Mouse (Mus musculus) bone marrow, adult 2 months (tissue): ENCODE measurements around the gene Bcr. TPM values are rescaled to one million over a fixed set of nuclear protein-coding genes. Genes with fewer than 3 reads are reported as not detected.

ENCODE experiments used
- H3K27ac ChIP-seq: fragments of 200-500 bp; 2 replicates; pipeline ENCODE4 v1.5.1; 2012; ENCODE audit warnings: low read depth, mild to moderate bottlenecking, control low read depth, inconsistent platforms, low read length; ENCODE audit not compliant: control insufficient read depth, poor library complexity, insufficient read depth
- H3K4me1 ChIP-seq: fragments of 200-500 bp; 2 replicates; pipeline ENCODE4 v1.6.1; 2011; ENCODE audit warnings: low read length; ENCODE audit not compliant: control insufficient read depth, insufficient read depth
- H3K4me3 ChIP-seq: fragments of 200-500 bp; replicated peaks from 2 replicates; pipeline ENCODE3; 2011; ENCODE audit warnings: mild to moderate bottlenecking, low read depth, low read length, control low read depth; ENCODE audit not compliant: control insufficient read depth
- CTCF ChIP-seq: fragments of 200-500 bp; IDR thresholded peaks from 2 replicates; pipeline ENCODE4 v1.5.1; 2011; ENCODE audit warnings: low read length, control low read depth; ENCODE audit not compliant: control insufficient read depth, insufficient read depth
- POLR2A ChIP-seq: fragments of 200-500 bp; IDR thresholded peaks from 2 replicates; pipeline ENCODE4 v1.6.1; 2011; ENCODE audit warnings: low read depth, mild to moderate bottlenecking, control low read depth, low read length, borderline replicate concordance; ENCODE audit not compliant: control insufficient read depth
- WGBS: fragments of 180-500 bp; shearing (Covaris S2); methylation state at CpG from one replicate; pipeline ENCODE4 v1.1.7; 2018; 5-methylcytosine and 5-hydroxymethylcytosine counted together
- polyA plus RNA-seq: library from polyadenylated mRNA; stranded (reverse); fragments of >200 nt; gene quantifications from 2 replicates; pipeline ENCODE4 v1.2.4, GENCODE M21; 2011; ENCODE audit warnings: low replicate concordance; ENCODE audit not compliant: missing spikeins, insufficient read depth, insufficient read length

Bcr gene
- polyA plus RNA-seq, 1 experiment = 26.6 TPM

- peaks cover 2% of the 10 kb centered on the region; the same call in 1 of the 2 replicates for H3K4me1 ChIP-seq
- no peak overlapping the region for H3K27ac ChIP-seq
- WGBS = 78% methylated on average over 7 of the region's 7 CpGs
- TF ChIP-seq CTCF = no peak
- TF ChIP-seq POLR2A = no peak
- no peak overlapping the region for H3K4me3 ChIP-seq
Observed at GRCm38 (mm10) chr10:75116842-75117457, 56.6 kb downstream of the Bcr start.

GRCm38 (mm10) chr10:75118444-75118843 is 58.1 kb downstream of the Bcr start:
- H3K27ac ChIP-seq = no peak overlapping the region
- H3K4me1 ChIP-seq = peaks cover 2% of the 10 kb centered on the region; the same call in 1 of the 2 replicates
- WGBS = 60% methylated on average over 6 of the region's 6 CpGs
- TF ChIP-seq POLR2A (no peak), CTCF (no peak)
- H3K4me3 ChIP-seq = no peak overlapping the region

- Histone ChIP-seq H3K4me3 (no peak overlapping the region), H3K27ac (peak overlapping the region; percentile 58), H3K4me1 (peaks cover 2% of the 10 kb centered on the region; the same call in 1 of the 2 replicates)
- TF ChIP-seq POLR2A = no peak
- no peak for TF ChIP-seq CTCF
- 29% methylated on average over 3 of the region's 3 CpGs for WGBS
Observed at GRCm38 (mm10) chr10:75119396-75119795, 59.0 kb downstream of the Bcr start.

- H3K4me3 ChIP-seq = no peak overlapping the region
- no peak overlapping the region for H3K27ac ChIP-seq
- no peak for TF ChIP-seq CTCF
- no peak for TF ChIP-seq POLR2A
- peaks cover 2% of the 10 kb centered on the region; the same call in 1 of the 2 replicates for H3K4me1 ChIP-seq
- WGBS = 83% methylated on average over 5 of the region's 5 CpGs
Observed at GRCm38 (mm10) chr10:75120176-75120575, 59.8 kb downstream of the Bcr start.

GRCm38 (mm10) chr10:75121028-75121427 is 60.6 kb downstream of the Bcr start:
- Histone ChIP-seq H3K4me3 (no peak overlapping the region), H3K27ac (peak overlapping the region; percentile 57; the same call in 1 of the 2 replicates), H3K4me1 (peaks cover 2% of the 10 kb centered on the region; the same call in 1 of the 2 replicates)
- TF ChIP-seq CTCF = no peak
- no peak for TF ChIP-seq POLR2A
- WGBS = 16% methylated on average over 5 of the region's 5 CpGs

- peaks cover 4% of the 10 kb centered on the region; the same call in 1 of the 2 replicates for H3K4me1 ChIP-seq
- 16% methylated on average over 4 of the region's 4 CpGs for WGBS
Observed at GRCm38 (mm10) chr10:75125577-75125976, 65.2 kb downstream of the Bcr start.

GRCm38 (mm10) chr10:75129283-75129710 is 68.9 kb downstream of the Bcr start:
- no peak overlapping the region for H3K27ac ChIP-seq
- no peak overlapping the region for H3K4me3 ChIP-seq
- WGBS = 46% methylated on average over 7 of the region's 7 CpGs
- H3K4me1 ChIP-seq = peaks cover 2% of the 10 kb centered on the region; the same call in 1 of the 2 replicates
- TF ChIP-seq CTCF = no peak
- no peak for TF ChIP-seq POLR2A

More at GRCm38 (mm10) chr10:75125577-75125976, 65.2 kb downstream of the Bcr start:
- no peak overlapping the region for H3K4me3 ChIP-seq
- no peak overlapping the region; the same call in 1 of the 2 replicates for H3K27ac ChIP-seq
- no peak for TF ChIP-seq CTCF
- TF ChIP-seq POLR2A = no peak

- TF ChIP-seq POLR2A = no peak
- no peak for TF ChIP-seq CTCF
- H3K4me1 ChIP-seq = peaks cover 2% of the 10 kb centered on the region; the same call in 1 of the 2 replicates
- 55% methylated on average over 4 of the region's 4 CpGs for WGBS
- no peak overlapping the region for H3K4me3 ChIP-seq
- no peak overlapping the region for H3K27ac ChIP-seq
Observed at GRCm38 (mm10) chr10:75130372-75131046, 70.1 kb downstream of the Bcr start.
